Mouse (Mus musculus): ENCODE measurements around the gene Gm16513.
"Not testable (repeated sequence)": the region's sequence is repeated elsewhere in the genome, so short reads cannot be mapped to it uniquely, and the experiment has no call there.

The Gm16513 gene

DNA sequence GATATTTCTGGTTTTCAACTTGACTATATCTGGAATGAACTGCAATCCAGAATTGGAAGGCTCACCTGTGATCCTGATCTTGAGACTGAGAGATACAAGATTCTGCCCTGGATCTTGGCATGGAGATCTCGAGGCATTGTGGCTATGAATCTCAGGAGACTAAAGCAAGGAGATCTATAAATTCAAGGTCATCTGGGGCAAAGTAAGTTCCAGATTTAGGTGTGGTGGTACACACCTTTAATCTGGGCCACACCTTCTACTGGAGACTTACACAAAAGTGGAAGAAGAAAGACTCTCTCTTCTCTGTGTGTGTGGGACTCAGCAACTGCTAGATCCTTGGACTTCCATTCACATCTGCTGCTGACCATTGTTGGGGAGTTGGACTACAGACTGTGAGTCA is at the start of gene Gm16513:
Gene Gm16513, plus strand, starts transcription at position 301 of the 400 bp plus-strand sequence.
- DNase-seq (ENCODE audit: low read depth, low spot score) = not testable (repeated sequence)

All from brain, adult 2 months (tissue).